Mouse (Mus musculus) testis, adult 2 months (tissue): Measurements from ENCODE around the gene Sfxn5. TPM values are rescaled to one million over a fixed set of nuclear protein-coding genes. Genes with fewer than 3 reads are reported as not detected.

ENCODE experiments used
- H3K27ac ChIP-seq: fragments of 200-500 bp; 2 replicates; pipeline ENCODE4 v1.5.1; 2012; ENCODE audit warnings: low read depth, low read length; ENCODE audit not compliant: control insufficient read depth, insufficient read depth
- H3K27me3 ChIP-seq: fragments of 200-500 bp; 2 replicates; pipeline ENCODE4 v1.6.1; 2012; ENCODE audit warnings: mild to moderate bottlenecking, low read length, moderate library complexity; ENCODE audit not compliant: control insufficient read depth, insufficient read depth
- H3K36me3 ChIP-seq: fragments of 200-500 bp; 2 replicates; pipeline ENCODE4 v1.6.1; 2012; ENCODE audit warnings: mild to moderate bottlenecking, low read length; ENCODE audit not compliant: control insufficient read depth, insufficient read depth
- H3K4me1 ChIP-seq: fragments of 200-500 bp; 2 replicates; pipeline ENCODE4 v1.6.1; 2012; ENCODE audit warnings: low read length; ENCODE audit not compliant: control insufficient read depth, insufficient read depth
- H3K4me3 ChIP-seq: fragments of 200-500 bp; 2 replicates; pipeline ENCODE4 v1.5.1; 2012; ENCODE audit warnings: low read depth, mild to moderate bottlenecking, low read length, moderate library complexity, mixed read lengths; ENCODE audit not compliant: control insufficient read depth
- CTCF ChIP-seq: fragments of 200-500 bp; IDR thresholded peaks from 2 replicates; pipeline ENCODE4 v1.5.1; 2012; ENCODE audit warnings: low read depth, mild to moderate bottlenecking, inconsistent platforms, low read length, moderate library complexity; ENCODE audit not compliant: control insufficient read depth, insufficient read depth, insufficient replicate concordance
- POLR2A ChIP-seq: fragments of 200-500 bp; IDR thresholded peaks from 2 replicates; pipeline ENCODE4 v1.6.1; 2012; ENCODE audit warnings: low read depth, mild to moderate bottlenecking, inconsistent platforms, low read length, moderate library complexity; ENCODE audit not compliant: control insufficient read depth
- polyA plus RNA-seq: library from polyadenylated mRNA; depleted of rRNA; stranded (reverse); fragments of >200 nt; gene quantifications from 2 replicates; pipeline ENCODE4 v1.2.3, GENCODE M21; 2012

The Sfxn5 gene
- polyA plus RNA-seq, 1 experiment = 0.80 TPM

- H3K27me3 ChIP-seq = no peaks in the 10 kb centered on the region
- TF ChIP-seq POLR2A (no peak), CTCF (no peak)
- H3K4me1 ChIP-seq = no peaks in the 10 kb centered on the region
- no peak overlapping the region for H3K27ac ChIP-seq
- no peak overlapping the region for H3K4me3 ChIP-seq
- H3K36me3 ChIP-seq = no peaks in the 10 kb centered on the region
Measured at GRCm38 (mm10) chr6:85209226-85209967, 123.8 kb downstream of the Sfxn5 start.

- no peak overlapping the region for H3K27ac ChIP-seq
- TF ChIP-seq POLR2A (no peak), CTCF (no peak)
- no peaks in the 10 kb centered on the region for H3K27me3 ChIP-seq
- H3K36me3 ChIP-seq = no peaks in the 10 kb centered on the region
- H3K4me3 ChIP-seq = no peak overlapping the region
- no peaks in the 10 kb centered on the region for H3K4me1 ChIP-seq
Measured at GRCm38 (mm10) chr6:85207345-85207744, 125.9 kb downstream of the Sfxn5 start.

- H3K4me1 ChIP-seq = no peaks in the 10 kb centered on the region
- no peaks in the 10 kb centered on the region for H3K27me3 ChIP-seq
- H3K36me3 ChIP-seq = no peaks in the 10 kb centered on the region
- no peak overlapping the region for H3K27ac ChIP-seq
- TF ChIP-seq POLR2A (no peak), CTCF (no peak)
- no peak overlapping the region for H3K4me3 ChIP-seq
Measured at GRCm38 (mm10) chr6:85206939-85207285, 126.3 kb downstream of the Sfxn5 start.

- H3K27me3 ChIP-seq = no peaks in the 10 kb centered on the region
- no peaks in the 10 kb centered on the region for H3K4me1 ChIP-seq
- H3K4me3 ChIP-seq = no peak overlapping the region
- no peak for TF ChIP-seq CTCF
- TF ChIP-seq POLR2A = no peak
- no peaks in the 10 kb centered on the region for H3K36me3 ChIP-seq
- no peak overlapping the region for H3K27ac ChIP-seq
Measured at GRCm38 (mm10) chr6:85206182-85206938, 126.9 kb downstream of the Sfxn5 start.

GRCm38 (mm10) chr6:85197951-85198350 lies 135.3 kb downstream of the Sfxn5 start:
- H3K27me3 ChIP-seq = no peaks in the 10 kb centered on the region
- H3K27ac ChIP-seq = no peak overlapping the region
- TF ChIP-seq POLR2A (no peak), CTCF (no peak)
- H3K4me3 ChIP-seq = no peak overlapping the region
- no peaks in the 10 kb centered on the region for H3K36me3 ChIP-seq
- peaks cover 6% of the 10 kb centered on the region; the same call in 1 of the 2 replicates for H3K4me1 ChIP-seq

- Histone ChIP-seq H3K27ac (no peak overlapping the region), H3K4me3 (no peak overlapping the region), H3K4me1 (peaks cover 6% of the 10 kb centered on the region; the same call in 1 of the 2 replicates), H3K27me3 (peaks cover 5% of the 10 kb centered on the region; the same call in 1 of the 2 replicates), H3K36me3 (no peaks in the 10 kb centered on the region)
- TF ChIP-seq CTCF (no peak), POLR2A (no peak)
Measured at GRCm38 (mm10) chr6:85193381-85194318, 139.6 kb downstream of the Sfxn5 start.
